Comparison of ENCODE assay signal across 9 mouse cellular contexts in the genomic region with DNA sequence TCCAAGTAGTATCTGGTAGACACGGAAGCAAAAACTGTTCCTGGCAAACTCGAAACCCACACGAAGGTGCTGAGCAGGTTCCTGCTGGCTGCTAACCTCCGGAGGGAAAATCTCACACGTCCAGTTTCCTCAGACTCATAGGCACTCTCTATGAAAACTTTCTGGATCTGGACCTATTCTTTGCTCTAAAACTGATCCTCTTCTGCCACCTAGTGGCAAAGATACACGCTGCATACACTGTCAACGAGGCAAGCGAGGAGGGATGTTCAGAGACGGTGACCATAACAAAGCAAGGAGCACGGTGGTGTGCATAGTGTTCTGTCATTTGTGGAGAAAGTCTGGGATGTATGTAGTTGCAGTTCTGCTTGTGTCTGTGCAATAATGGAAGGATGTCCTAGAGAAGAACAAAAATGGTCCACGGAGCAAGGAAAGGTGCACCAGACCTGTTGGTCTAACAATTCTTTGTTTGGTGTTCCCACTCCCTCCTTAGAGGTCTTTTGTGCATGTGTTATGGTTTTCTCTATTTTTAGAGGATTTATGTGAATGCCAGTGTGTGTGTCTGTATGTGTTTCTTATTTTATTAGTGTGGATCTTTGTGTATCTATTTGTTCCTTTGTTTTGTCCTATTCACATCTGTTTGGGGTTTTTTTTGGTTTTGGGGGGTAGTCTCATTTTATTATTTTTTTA. TPM values are rescaled to one million over a fixed set of nuclear protein-coding genes. Genes with fewer than 3 reads are reported as not detected.
DNase-seq lines count a peak whose midpoint lies in the region; ATAC-seq and TF ChIP-seq lines count a peak whose summit lies in the region.
"Had no signal": no experiment of that assay in that cellular context is flagged by ENCODE, and none has a peak within 500 bp of the region (broad histone marks: within the 10 kb centered on the region; RNA-seq: fewer than 3 reads in every experiment).

No protein-coding gene starts in this region.

- H3K27me3 ChIP-seq in liver, embryonic 12.5 days (replicated peaks), result no peaks in the 10 kb centered on the region
- H3K27me3 ChIP-seq in intestine, embryonic 14.5 days (replicated peaks; ENCODE audit: control insufficient read depth, insufficient read depth, low read length), result no peaks in the 10 kb centered on the region
- H3K27me3 ChIP-seq in midbrain, postnatal 0 days (ENCODE audit: insufficient read depth, low read length), result no peaks in the 10 kb centered on the region

- H3K4me1 ChIP-seq in liver, embryonic 12.5 days, result no peaks in the 10 kb centered on the region
- no peaks in the 10 kb centered on the region for H3K4me1 ChIP-seq in intestine, embryonic 14.5 days (replicated peaks; ENCODE audit: control insufficient read depth, insufficient read depth, low read length)
- H3K4me1 ChIP-seq in midbrain, postnatal 0 days (ENCODE audit: insufficient read depth, low read length), result no peaks in the 10 kb centered on the region

- H3K9ac ChIP-seq in liver, embryonic 12.5 days, result no peak overlapping the region
- no peak overlapping the region for H3K9ac ChIP-seq in intestine, embryonic 14.5 days (ENCODE audit: low read length)
- peak overlapping the region; percentile 33; the same call in 1 of the 2 replicates for H3K9ac ChIP-seq in midbrain, postnatal 0 days (replicated peaks; ENCODE audit: low read length, poor library complexity, severe bottlenecking)

- ATAC-seq in liver, embryonic 12.5 days, result no peak
- ATAC-seq in intestine, embryonic 14.5 days (replicated peaks; ENCODE audit: low FRiP score, low TSS enrichment, low read depth), result peak; percentile 87
- peak; percentile 88 for ATAC-seq in midbrain, postnatal 0 days (ENCODE audit: low FRiP score)

- no peak overlapping the region for H3K4me3 ChIP-seq in liver, embryonic 12.5 days
- no peak overlapping the region for H3K4me3 ChIP-seq in intestine, embryonic 14.5 days (ENCODE audit: low read depth, low read length)
- peak overlapping the region; percentile 12; the same call in 1 of the 2 replicates for H3K4me3 ChIP-seq in midbrain, postnatal 0 days (ENCODE audit: low read depth, low read length)
- H3K4me3 ChIP-seq: erythroblast, embryonic 14.5 days had no signal

- H3K27ac ChIP-seq in liver, embryonic 12.5 days, result no peak overlapping the region
- no peak overlapping the region for H3K27ac ChIP-seq in intestine, embryonic 14.5 days (ENCODE audit: low read depth)
- H3K27ac ChIP-seq in midbrain, postnatal 0 days (ENCODE audit: low read depth, low read length), result no peak overlapping the region

- peak; percentile 99 for TF ChIP-seq CTCF in midbrain, postnatal 0 days (IDR thresholded peaks at IDR 0.05)

- WGBS in liver, embryonic 12.5 days (ENCODE audit: insufficient replicate concordance), result 13% methylated on average over 11 of the region's 11 CpGs
- WGBS in intestine, embryonic 14.5 days, result 11% methylated on average over 11 of the region's 11 CpGs
- WGBS in midbrain, postnatal 0 days, result 6% methylated on average over 11 of the region's 11 CpGs

- no peaks in the 10 kb centered on the region for H3K9me3 ChIP-seq in liver, embryonic 12.5 days (replicated peaks)
- no peaks in the 10 kb centered on the region for H3K9me3 ChIP-seq in intestine, embryonic 14.5 days (ENCODE audit: control insufficient read depth, low read length)
- no peaks in the 10 kb centered on the region for H3K9me3 ChIP-seq in midbrain, postnatal 0 days (ENCODE audit: low read length)

- peak; percentile 52 for DNase-seq in liver
- DNase-seq in brain, embryonic 18.5 days (ENCODE audit: low read depth, low spot score), result peak; percentile 77
- peak; percentile 10 for DNase-seq in fibroblast of lung, adult 2 months (ENCODE audit: low read depth)
- peak; percentile 84 for DNase-seq in intestine, embryonic 14.5 days (ENCODE audit: low spot score)
- DNase-seq in left cerebral cortex, postnatal 4 days, result peak; percentile 61
- DNase-seq in midbrain, postnatal 0 days (ENCODE audit: low spot score), result peak; percentile 93
- DNase-seq in testis, postnatal 10 days (ENCODE audit: low spot score), result peak; percentile 50

- no peak overlapping the region for H3K4me2 ChIP-seq in liver, embryonic 12.5 days
- H3K4me2 ChIP-seq in intestine, embryonic 14.5 days (ENCODE audit: low read length), result no peak overlapping the region
- peak overlapping the region; percentile 31 for H3K4me2 ChIP-seq in midbrain, postnatal 0 days (ENCODE audit: low read depth, low read length, poor library complexity, severe bottlenecking)

- no peaks in the 10 kb centered on the region for H3K36me3 ChIP-seq in liver, embryonic 12.5 days
- H3K36me3 ChIP-seq in intestine, embryonic 14.5 days (ENCODE audit: control insufficient read depth, insufficient read depth, low read length), result no peaks in the 10 kb centered on the region
- no peaks in the 10 kb centered on the region for H3K36me3 ChIP-seq in midbrain, postnatal 0 days (ENCODE audit: insufficient read depth, low read length)

- intact Hi-C loops in left cerebral cortex, postnatal 4 days (cut with DNase I), result no loop called here

RNA-seq across cellular contexts. Expression of gene Siglech, which starts 57.0 kb away (rescaled TPM):
- 0.23 and 0.24 TPM in 2 replicates for polyA plus RNA-seq in liver, embryonic 12.5 days (2016; fragmentation: Nextera tagmentation; extraction: Ambion mirVana)
- polyA plus RNA-seq in intestine, embryonic 14.5 days (2014; fragmentation: Nextera tagmentation; extraction: Ambion mirVana), result 1.6 TPM in 2 replicates
- total RNA-seq in left cerebral cortex, postnatal 4 days (2021), result 1 to 10 TPM; 2.3 to 2.9 TPM
- 2.2 and 4.4 TPM in 2 replicates for total RNA-seq in midbrain, postnatal 0 days (2014; rRNA removed)
- polyA plus RNA-seq in midbrain, postnatal 0 days (2015; fragmentation: Nextera tagmentation; extraction: Ambion mirVana), result 4.1 and 4.5 TPM in 2 replicates
- polyA plus RNA-seq: erythroblast, embryonic 14.5 days had no signal

Comparison
In these comparisons a context has a peak if more than half of its experiments do, and no peak if none do; other contexts are left out.
1. DNase-seq: peak in every context shown above with its lines; median percentile 93 in midbrain, postnatal 0 days; 84 in intestine, embryonic 14.5 days; 77 in brain, embryonic 18.5 days; 61 in left cerebral cortex, postnatal 4 days; 52 in liver; 50 in testis, postnatal 10 days; 10 in fibroblast of lung, adult 2 months.